Mouse (Mus musculus): ENCODE data around the gene Inpp5b.

- TF ChIP-seq CTCF (IDR thresholded peaks at IDR 0.05; ENCODE audit: low read depth, low read length) (peak; percentile 33; the same call in 1 of the 2 replicates), POLR2A (IDR thresholded peaks at IDR 0.05; ENCODE audit: extremely low read depth, insufficient read depth, low read length) (0 out of 2 replicates have a peak, but pooled peaks have one; percentile 23)
Measured at GRCm38 (mm10) chr4:124741376-124742343, at the start of gene Inpp5b.
